Mouse (Mus musculus) cerebellum, adult 9-10 months (tissue): ENCODE data around the gene Nfia.

ENCODE experiments used
- DNase-seq: peaks from one replicate; pipeline ENCODE4 v3.0.0; 2022

The Nfia gene

DNA sequence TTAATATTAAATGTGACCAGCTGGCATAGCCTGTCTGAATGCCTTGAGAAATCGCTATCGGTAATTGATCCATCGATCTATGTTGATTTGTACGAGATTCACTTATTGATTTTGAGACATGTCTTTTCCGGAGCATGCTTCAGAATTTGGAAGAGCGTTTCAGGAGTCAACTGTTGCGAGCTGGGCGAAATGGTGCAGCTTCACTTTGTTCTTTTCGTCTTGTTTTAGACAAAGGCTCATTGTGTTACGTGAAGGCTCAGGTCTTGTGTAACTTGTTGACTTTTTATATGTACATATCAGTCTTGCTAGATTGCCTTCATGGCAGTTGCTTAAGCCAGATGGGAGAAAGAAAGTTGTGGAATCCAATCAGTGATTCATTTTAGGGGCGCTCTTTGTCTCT is 11.7 kb downstream of the Nfia start:
- DNase-seq, result no peak

DNA sequence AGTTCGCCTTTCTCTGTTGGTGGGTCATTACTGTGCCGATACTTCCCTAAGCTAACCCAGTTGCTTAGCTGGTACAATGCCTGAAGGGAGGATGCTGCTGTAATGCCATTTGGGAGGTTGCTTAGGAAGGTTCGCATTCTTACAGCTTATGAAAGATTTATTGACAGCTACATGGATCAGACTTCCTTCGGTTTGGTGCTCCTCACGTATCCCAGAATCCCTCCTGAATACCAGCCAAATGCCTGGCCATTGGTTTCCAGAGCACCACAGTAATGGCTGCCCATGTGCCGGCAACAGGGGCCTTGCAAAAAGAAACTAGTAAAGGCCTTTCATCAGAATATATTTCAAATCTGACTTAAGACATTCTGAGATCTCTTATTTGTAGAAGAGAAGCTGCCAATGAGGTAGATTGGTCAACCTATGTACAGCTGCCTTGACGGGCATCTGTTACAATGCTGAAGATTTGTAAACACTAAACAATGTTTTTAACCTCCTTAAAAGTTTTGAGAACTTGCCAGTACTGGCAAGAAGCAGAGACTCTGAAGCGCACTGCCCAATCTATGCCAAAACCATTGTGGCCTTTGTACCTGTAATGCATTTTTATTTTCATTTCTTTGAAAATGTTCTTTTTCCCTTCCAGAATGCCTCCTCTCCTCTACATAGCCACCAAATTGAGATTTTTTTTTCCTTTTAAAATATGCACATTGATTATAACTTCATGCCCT is 13.2 kb downstream of the Nfia start:
- DNase-seq, result peak; percentile 61

DNA sequence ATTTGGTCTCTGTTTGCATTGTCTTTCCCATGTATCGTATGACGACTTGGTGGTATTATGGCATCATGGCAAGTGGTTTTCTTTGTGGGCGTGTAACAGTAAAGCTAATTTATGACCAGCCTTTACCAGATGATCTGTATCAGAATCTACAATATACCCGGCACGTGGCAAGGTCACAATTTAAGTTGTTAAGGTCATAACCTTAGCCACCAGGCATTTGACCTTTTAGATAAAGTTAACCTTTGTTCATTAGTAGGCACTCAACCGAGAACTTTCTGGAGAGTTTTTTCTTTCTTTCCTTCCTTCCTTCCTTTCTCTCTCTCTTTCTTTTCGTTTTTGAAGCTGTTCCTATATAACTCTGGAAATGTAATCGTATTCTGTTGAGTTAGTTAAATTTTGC is 14.0 kb downstream of the Nfia start:
- no peak for DNase-seq

DNA sequence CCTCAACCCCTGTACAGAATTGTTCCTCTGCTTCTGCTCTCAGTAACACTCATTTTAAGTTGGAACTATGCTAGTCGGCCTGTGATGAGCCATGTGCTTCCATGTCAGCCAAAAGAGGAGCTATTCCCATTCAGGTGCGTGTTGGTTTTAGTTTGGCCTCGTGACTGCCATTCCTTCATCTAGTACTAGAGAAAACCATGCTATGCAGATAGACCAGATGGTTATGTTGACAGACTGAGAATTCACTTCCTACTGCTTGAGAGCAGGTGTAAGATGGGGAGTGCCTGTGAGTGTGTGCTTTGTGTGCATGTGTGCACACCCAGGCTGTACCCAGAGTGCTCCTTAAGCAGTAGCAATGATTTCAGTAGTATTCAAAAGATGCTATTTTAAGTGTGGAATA is 15.0 kb downstream of the Nfia start:
- DNase-seq, result peak; percentile 88

DNA sequence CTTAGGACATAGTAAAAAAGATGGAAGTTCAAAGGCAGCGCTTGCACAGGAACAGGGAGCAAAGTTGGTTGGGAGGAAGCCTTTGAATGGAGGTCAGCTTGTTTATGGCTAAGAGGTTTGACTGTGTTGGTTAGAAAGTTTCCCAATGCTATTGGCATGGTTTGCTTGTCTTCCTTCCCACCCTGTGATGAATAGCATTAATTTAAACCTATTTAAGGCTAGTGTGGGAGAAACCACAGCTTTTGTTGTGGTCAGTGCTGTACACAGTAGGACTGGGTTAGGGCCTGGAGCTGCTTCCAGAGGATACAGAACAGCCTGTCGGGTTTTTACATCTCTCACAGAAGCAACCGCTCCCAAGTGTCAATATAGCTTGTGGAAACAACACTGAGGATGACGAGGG is 16.0 kb downstream of the Nfia start:
- no peak for DNase-seq

DNA sequence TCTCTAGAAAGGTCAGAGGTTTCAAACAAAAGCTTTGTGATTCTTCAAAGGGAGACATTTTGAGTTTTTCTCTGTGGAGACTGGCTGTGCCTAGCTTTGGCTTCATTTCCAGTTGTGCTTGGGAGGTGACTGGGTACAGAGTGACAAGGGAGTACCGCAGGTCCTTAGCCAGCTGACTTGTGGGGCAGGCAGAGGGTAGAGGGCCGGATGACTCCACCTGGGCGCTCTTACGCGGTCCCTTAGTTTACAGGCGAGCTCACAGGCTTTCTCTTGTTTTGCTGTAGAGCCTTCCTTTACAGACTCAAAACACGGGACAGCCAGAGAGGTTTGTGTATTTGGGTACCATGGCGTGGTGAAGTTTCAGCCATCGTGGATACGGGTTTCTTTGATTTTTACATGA is 21.4 kb downstream of the Nfia start:
- peak; percentile 28 for DNase-seq

DNA sequence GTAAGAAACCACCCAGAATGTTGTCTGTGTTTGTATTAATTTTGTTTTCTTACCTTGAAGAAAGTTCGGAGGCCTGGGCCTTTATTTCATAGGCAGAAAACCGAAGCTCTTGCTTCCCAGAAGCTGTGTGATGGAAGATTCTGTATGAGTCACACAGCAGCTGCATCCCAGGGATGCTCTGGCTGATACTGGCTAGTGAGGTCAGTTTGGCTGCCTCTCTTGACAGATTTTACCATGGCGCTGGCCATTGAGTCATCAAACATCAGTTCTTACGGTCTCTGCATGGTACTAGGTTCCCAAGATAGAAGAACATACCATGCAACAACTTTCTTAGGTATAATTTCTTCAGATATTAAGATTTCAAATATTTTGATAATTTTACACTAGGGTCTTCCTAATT is 22.3 kb downstream of the Nfia start:
- peak; percentile 49 for DNase-seq

DNA sequence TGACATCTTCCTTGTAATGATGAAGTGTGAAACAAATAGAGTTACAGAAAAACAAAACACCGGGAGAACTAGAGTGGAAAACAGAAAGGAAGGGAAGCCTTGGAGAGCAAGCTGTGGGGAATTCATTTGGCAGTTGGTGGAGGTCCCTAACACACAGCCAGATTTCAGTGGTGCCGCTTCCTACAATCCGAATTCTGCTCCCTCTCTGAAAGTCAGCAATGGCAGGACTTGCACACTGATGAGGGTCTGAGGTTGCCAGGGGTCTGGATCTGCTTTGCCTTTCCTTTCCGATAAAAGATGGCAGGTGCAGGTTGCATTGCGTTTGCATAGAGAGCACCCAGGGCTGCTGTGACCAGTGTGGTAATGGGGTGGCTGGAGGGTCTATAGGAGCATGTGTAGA is 23.4 kb downstream of the Nfia start:
- DNase-seq, result no peak

DNA sequence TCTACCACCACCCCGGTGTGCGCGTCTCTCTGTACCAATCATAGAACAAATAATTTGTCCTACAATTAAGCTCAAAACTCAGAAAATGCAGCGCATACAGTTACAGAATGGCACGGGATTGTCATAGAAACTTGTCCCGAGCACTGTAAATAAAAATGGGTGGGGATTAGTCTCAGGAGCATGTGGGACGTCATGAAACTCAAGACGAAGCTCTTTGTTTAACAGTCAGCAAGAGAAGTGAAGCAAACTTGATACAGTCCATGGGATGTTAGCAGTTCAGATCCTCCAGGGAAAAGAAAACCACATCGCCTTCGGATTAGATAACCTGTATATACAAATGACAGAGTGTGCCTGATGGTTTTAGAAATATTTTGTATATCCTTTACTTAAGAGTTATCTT is 24.0 kb downstream of the Nfia start:
- DNase-seq, result no peak

DNA sequence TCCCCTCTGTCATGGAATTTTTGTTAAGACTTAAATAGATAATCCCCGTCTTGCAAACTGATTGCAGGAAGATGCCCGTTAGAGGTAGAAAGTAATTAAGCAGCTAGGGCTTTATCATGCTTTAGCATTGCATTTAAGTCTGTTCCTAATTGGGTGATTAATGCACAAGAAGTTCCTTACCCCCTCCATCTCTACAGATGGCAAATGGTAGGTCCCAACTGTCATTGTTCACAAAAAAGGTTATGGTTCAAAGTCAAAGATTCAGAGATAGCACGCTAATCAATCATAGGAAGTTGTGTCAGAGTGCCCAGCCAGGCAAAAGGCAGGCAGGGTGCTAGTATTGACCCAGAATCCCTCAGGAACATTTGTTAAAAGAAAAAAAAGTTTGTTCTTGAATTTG is 31.3 kb downstream of the Nfia start:
- DNase-seq, result no peak

DNA sequence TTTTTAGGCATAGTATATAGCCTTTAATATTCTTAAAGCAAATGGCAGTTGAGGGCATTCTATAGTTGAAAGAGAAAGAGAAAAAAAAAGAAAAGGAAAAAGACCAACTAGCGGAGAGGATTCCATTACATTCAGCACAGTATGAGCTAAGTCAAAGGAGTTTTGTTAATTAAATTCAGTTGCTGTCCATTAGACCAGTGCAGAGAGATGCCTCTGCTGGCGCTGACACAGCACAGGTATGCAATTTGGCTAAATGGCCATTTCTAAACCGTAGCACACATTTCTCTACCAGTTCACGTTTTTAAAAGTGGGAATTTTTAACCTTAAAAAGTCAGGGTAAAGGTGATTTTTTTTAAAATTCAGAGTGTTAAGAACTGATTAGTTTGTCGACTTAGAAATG is 32.1 kb downstream of the Nfia start:
- no peak for DNase-seq

DNA sequence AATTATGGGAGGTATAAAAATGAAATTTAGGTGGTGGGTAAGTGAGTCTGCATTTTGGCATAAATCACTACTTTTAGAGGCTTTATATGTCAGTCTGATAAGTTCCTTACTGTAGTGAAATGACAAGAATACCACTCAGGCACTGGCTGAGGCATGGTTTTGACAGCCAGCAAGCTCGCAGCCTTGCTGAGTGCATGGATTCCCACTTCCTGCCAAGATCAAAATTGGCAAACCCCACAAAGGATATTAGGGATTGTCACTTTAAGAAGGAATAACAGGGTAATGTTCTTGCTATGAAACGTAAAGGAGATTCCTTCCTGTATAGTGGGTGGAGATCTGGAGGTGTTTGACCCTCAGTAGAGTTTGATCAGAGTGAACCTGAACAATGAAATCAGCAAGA is 32.7 kb downstream of the Nfia start:
- DNase-seq, result no peak

DNA sequence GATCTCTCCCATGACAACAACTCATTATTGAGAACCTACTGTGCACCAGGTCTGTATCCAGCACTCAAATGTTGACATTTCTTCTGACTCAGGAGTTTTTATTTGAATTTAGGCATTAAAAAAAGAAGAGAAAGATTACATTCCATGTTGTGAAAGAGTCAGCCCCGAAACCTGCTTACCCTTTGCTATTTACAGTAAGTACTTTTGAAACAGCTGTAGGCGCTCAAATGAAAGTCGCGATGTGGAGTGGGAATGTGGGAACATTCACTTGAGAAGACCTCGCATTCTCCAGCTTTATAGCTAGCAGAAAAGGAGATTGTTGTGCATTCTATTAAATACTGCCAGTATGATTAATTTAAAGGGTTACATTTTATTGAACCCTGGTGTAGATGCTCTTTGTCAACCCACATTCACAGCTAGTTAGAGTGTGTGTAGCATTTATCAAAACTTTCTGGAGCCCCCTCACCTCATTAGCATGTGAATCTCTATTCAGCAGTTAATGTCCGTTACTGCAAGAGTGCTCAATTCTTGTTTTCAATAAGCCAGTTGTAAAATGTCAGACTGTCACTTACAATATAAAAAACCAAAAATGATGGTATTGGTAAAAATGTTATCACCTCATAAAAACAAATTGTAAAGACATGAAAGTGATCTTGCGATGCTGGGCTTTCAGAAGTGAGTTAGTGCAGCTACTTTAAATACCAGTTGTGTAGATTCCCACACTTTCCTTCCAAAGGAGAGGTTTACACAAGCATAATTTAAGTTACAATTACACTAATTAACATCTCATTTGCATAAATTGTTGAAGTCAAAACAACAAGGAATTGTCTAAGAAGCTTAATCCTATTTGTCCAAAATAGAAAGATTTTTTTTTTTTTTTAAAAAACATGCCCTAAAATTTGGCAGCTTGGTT is 33.6 kb downstream of the Nfia start:
- DNase-seq, result no peak

DNA sequence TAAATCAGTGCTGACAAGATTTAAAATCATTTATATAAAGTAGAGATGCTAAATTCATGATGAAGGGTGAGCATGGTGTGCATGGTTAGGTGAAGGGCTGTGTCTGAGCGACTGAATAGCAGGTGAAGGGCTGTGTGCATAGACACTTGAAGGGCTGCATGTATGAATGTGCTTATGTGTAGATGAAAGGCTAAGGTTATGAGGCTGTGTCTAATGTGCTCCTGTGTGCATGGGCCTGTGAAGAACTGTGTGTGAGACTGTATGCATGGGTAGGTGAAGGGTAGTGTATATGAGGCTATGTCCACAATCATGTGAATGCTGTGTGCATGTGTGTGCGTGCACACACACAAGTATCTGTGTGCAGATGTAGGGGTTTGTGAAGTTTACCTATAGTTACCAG is 34.4 kb downstream of the Nfia start:
- no peak for DNase-seq

DNA sequence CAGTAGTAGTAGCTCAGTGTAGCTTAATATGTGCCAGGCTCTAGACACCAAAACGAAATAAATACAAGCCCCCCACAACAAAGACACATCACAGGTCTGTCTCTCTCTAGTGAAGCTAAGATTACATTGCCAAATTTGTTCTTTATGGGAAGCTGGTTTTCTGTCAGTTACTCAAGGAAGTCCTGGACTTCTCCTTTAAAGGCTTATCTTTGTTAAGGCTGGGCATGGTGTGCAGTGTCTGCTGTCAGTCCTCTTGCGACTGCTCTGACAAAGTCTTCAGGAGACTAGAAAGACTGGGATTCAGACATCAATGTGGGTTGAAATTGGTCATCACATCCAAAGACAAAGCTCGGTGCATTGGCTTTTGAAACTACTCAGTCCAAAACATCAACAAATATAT is 36.4 kb downstream of the Nfia start:
- no peak for DNase-seq

DNA sequence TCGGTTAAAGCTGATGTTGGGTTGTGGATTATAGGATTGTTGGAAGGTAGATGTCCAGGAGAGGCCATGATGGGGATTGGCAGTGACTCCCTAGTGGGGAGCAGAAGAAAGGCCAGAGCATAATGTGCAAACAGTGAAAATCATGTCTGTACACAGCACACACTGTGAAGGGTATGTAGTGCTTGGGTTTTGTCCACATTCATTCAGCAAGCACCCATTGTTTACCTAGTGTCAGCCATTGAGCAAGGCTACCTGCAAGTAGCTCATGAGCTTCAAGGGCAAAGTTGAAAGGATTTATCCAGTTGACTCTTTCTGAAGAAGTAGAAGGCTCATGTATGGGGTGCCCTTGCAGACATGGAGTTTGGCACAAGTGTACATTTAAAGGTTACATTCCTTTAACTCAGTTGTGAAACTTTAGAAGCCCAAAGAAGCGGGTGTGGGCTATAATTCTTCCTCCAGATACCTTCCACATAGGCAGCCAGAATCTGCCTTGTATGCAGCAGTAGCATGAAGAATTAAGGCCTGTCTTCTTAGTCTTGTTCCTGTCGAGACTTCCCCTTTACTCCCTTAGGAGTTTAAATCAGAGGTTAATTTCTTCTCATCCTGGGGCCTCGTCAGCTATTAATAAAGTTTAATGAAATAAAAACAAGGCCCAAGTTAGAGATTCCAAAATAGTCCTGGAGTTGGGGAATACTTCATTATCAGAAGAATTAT is 37.2 kb downstream of the Nfia start:
- no peak for DNase-seq

DNA sequence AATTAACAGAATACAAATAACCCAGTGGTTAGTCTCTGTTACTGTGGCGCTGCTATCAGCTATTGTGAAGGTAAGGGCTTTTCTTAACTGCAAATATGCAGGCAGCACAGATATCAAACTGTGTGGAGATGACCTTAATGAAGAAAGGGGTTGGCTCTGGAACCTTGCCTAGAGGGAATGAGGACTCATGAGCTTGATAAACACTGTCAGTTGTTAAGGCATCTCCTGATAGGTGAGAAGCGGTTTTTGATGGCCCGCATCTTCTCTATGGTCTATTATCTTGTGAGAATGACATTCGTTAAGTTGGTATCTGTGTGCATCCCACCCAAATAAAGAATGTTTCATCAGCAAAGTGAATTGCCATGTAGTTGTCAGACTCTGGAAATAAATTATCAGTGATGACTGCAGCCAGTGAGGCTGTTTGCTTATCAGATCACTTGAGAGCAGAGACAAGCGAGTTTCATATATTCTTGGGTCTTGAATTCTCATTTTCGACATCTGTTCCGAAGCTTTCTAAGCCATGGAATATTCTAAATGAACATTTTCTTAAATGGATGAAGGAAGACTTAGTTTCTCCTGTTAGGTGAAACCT is 37.9 kb downstream of the Nfia start:
- DNase-seq, result no peak

DNA sequence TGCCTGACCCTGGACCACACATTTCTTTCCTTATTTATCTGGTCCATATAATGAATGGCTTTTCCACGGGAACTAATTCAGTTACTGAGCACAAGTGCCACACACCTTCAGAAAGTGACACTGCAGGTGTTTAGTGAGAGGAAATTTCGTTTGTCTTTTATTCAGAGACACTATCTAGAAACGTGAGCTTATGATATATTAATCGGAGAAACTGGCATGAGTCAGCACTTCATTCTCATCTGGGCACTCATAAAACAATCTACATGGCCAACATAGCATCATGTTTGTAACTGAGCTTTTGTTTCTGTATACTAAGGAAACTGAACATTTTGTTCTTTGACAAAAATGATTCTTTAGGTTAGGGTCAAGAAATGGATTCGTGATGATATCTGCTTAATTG is 40.5 kb downstream of the Nfia start:
- no peak for DNase-seq

DNA sequence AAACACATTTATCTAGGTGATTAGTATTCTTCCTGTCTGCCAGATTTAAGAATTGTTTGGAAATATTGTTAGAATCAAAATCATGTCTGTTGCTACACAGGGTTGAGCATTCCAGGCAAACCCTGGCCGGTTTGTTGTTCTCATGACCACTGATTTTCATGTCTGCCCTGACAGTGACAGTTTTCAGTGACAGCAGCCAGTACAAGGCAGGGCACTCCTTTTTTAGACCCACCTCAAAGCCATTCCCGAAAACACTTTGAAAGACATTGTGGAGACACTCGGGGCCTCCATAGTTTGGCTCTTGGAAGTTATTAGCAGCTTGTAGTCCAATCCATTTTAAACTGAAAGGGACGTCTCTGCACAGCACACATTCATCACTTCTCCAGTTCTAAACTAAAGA is 41.5 kb downstream of the Nfia start:
- no peak for DNase-seq

DNA sequence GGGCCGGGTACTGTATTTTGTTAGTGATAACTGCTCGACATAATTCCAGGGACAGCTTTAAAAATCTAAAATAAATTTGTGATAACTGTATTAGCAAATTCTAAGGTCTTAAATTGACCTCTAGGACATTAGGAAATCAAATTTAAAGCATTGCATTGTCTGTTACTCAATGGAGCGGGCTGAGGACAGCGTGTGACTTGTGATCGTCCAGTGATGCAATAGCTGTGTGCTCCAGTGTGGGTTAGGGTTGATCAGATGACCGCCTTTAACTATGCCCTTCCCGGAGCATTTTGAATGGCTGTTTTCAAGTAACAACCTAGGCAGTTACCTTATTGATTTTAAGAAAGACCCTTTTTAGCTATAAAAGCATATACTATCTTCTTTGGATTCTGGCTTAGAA is 42.0 kb downstream of the Nfia start:
- no peak for DNase-seq

DNA sequence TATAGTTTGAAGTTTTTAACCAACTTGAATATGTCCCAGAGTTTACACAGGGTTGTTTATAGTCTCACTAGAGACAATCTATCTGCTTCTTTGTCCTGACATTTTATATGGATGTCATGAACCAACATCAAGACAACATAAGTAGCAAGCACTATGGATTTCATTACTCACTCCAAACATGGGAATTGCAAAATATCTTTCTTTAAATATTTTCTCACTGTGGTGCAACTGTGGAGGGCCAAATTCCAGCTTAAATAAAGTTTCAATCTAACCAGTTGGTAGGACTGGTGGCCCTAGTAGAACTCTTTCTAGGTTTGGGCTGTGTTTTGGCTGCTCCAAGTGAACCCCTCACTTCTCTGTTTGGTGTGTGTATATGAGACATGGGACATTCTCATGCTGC is 43.5 kb downstream of the Nfia start:
- no peak for DNase-seq

DNA sequence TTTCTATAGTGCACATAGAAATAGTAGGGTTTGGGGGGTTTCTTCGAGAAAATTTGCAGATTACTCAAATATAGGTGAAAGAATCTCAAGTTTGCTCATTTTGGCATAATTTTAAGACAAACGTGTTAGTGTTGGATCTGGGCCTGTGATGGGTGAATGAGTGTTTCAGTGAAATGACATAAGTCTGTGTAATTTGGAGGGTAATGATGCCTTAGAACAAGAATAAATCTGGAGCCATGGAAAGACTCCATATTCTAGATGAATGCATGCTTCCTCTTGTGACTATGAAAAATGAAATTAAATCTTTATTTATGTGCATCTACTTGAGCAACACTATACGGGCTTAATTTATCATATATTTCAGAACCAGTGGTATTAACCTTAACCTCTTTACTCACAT is 44.2 kb downstream of the Nfia start:
- no peak for DNase-seq

DNA sequence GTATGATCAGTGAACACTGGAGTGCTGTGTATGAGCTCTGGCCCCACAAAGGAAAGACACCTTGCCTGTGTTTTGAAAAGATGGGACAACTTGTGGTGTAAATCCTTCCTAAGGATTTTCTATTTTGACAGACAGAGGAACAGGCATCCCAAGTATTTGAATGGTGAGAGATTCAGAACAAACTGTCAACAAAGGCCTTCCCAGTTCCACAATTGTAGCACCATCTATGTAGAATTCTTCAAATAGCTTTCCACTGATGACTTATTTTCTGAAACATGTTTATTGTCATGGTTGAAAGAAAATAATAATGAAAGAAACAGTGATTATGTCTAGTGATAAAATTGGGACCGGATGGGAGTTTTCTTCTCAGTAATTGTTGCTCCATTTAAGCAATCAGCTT is 45.2 kb downstream of the Nfia start:
- DNase-seq, result no peak

DNA sequence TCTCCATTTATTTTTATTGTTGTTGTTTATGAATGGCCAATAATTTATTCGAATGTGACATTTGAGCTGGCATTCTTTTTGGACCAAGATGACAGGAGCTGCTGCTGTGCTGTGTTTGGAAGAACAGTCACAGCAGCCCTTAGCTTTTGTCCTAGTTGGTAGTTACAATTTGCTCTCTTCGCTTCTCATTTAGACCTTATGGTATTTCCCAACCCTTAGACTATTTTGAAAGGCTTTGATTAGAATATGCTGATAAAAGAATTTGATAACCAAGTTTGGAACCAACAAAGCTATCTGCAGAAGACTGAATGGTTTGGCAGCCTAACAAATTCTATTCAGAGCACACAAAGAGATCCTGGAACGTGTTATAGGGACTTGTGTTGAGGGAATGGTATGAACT is 46.0 kb downstream of the Nfia start:
- DNase-seq, result no peak
